Mouse (Mus musculus): ENCODE measurements around the gene Fau.

GRCm38 (mm10) chr19:6014991-6015510 is 42.6 kb upstream of the Fau start:
- no peak for TF ChIP-seq POLR2A (IDR thresholded peaks at IDR 0.05; ENCODE audit: low read depth, low read length)
- no peak for TF ChIP-seq CTCF (conservative IDR thresholded peaks at IDR 0.05; ENCODE audit: insufficient read depth, insufficient read length, low read depth, low read length)

All from kidney, adult 2 months (tissue).